Mouse (Mus musculus) embryonic fibroblast, embryonic 13.5 days (primary cell): Measurements from ENCODE around the gene Gm4303. TPM values are rescaled to one million over a fixed set of nuclear protein-coding genes. Genes with fewer than 3 reads are reported as not detected.
"Not testable (repeated sequence)": the region's sequence is repeated elsewhere in the genome, so short reads cannot be mapped to it uniquely, and the experiment has no call there.

Experiments used
- H3K27ac ChIP-seq: 2 replicates; pipeline ENCODE4 v1.5.1; 2012; ENCODE audit warnings: low read length, control low read depth, inconsistent platforms; ENCODE audit not compliant: insufficient read depth
- H3K4me1 ChIP-seq: 2 replicates; pipeline ENCODE4 v1.6.1; 2011; ENCODE audit warnings: low read length; ENCODE audit not compliant: control insufficient read depth, insufficient read depth
- H3K4me3 ChIP-seq: 2 replicates; pipeline ENCODE4 v1.5.1; 2011; ENCODE audit warnings: mild to moderate bottlenecking, control low read depth, low read length; ENCODE audit not compliant: insufficient read depth
- CTCF ChIP-seq: IDR thresholded peaks from 2 replicates; pipeline ENCODE4 v1.5.1; 2011; ENCODE audit warnings: mild to moderate bottlenecking, control low read depth, low read length, moderate library complexity, borderline replicate concordance; ENCODE audit not compliant: insufficient read depth
- POLR2A ChIP-seq: IDR thresholded peaks from 2 replicates; pipeline ENCODE4 v1.6.1; 2011; ENCODE audit warnings: low read depth, mild to moderate bottlenecking, control low read depth, low read length, moderate library complexity
- polyA plus RNA-seq: library from polyadenylated mRNA; stranded (reverse); fragments of >200 nt; gene quantifications from 2 replicates; pipeline ENCODE4 v1.2.4, GENCODE M21; 2011; ENCODE audit warnings: low read depth; ENCODE audit not compliant: missing spikeins, insufficient read length

The Gm4303 gene
- polyA plus RNA-seq = not detected in 2 replicates

GRCm38 (mm10) chr10:100345672-100346071 lies at the start of gene Gm4303:
Gene Gm4303 (plus strand): TSS chr10:100345972.
- H3K27ac ChIP-seq, H3K4me1 ChIP-seq, H3K4me3 ChIP-seq: not testable (repeated sequence)

- H3K4me3 ChIP-seq = no peak overlapping the region
- H3K4me1 ChIP-seq = no peaks in the 10 kb centered on the region
- no peak overlapping the region for H3K27ac ChIP-seq
- no peak for TF ChIP-seq CTCF
- TF ChIP-seq POLR2A = no peak
Measured at GRCm38 (mm10) chr10:100296105-100296504, 49.7 kb upstream of the Gm4303 start.

GRCm38 (mm10) chr10:100300106-100300505 lies 45.7 kb upstream of the Gm4303 start:
- H3K4me1 ChIP-seq, H3K27ac ChIP-seq, H3K4me3 ChIP-seq: not testable (repeated sequence)

- H3K4me3 ChIP-seq, H3K27ac ChIP-seq, H3K4me1 ChIP-seq: not testable (repeated sequence)
Measured at GRCm38 (mm10) chr10:100335376-100335775, 10.4 kb upstream of the Gm4303 start, which contains the start of gene Gm4301. Gene Gm4301 (plus strand): TSS chr10:100335676.

- H3K27ac ChIP-seq, H3K4me3 ChIP-seq, H3K4me1 ChIP-seq: not testable (repeated sequence)
Measured at GRCm38 (mm10) chr10:100340536-100340935, 5.2 kb upstream of the Gm4303 start, which contains the start of gene Gm4302. Gene Gm4302 (plus strand): TSS chr10:100340836.

- H3K27ac ChIP-seq, H3K4me3 ChIP-seq, H3K4me1 ChIP-seq: not testable (repeated sequence)
Measured at GRCm38 (mm10) chr10:100350793-100351192, 5.0 kb downstream of the Gm4303 start, which contains the start of gene Gm4305. Gene Gm4305 (plus strand): TSS chr10:100351093.

GRCm38 (mm10) chr10:100356841-100357240 lies 11.1 kb downstream of the Gm4303 start:
- H3K4me3 ChIP-seq, H3K27ac ChIP-seq, H3K4me1 ChIP-seq: not testable (repeated sequence)

GRCm38 (mm10) chr10:100361038-100361437 lies 15.3 kb downstream of the Gm4303 start, which contains the start of gene Gm4307:
Gene Gm4307 (plus strand): TSS chr10:100361338.
- not testable (repeated sequence) for H3K27ac ChIP-seq, H3K4me3 ChIP-seq, H3K4me1 ChIP-seq

GRCm38 (mm10) chr10:100382460-100382859 lies 36.7 kb downstream of the Gm4303 start, which contains the start of gene Gm4312:
Gene Gm4312 (minus strand): TSS chr10:100382560.
- not testable (repeated sequence) for H3K4me3 ChIP-seq, H3K4me1 ChIP-seq

More at GRCm38 (mm10) chr10:100382460-100382859, 36.7 kb downstream of the Gm4303 start, which contains the start of gene Gm4312:
- H3K27ac ChIP-seq = not testable (repeated sequence)

Other genes starting within 250 kb of the Gm4303 start
- not detected in 2 replicates for gene Gm4301, start 10.3 kb upstream of the Gm4303 start, polyA plus RNA-seq
- not detected in 2 replicates for gene Gm4302, start 5.1 kb upstream of the Gm4303 start, polyA plus RNA-seq
- not detected in 2 replicates for gene Gm4305, start 5.1 kb downstream of the Gm4303 start, polyA plus RNA-seq
- gene Gm4307, start 15.4 kb downstream of the Gm4303 start, polyA plus RNA-seq = not detected in 2 replicates
- not detected in 2 replicates for gene Gm4312, start 36.6 kb downstream of the Gm4303 start, polyA plus RNA-seq
- gene Tmtc3, start 141.4 kb downstream of the Gm4303 start, polyA plus RNA-seq = 73.4 and 80.6 TPM in 2 replicates
- 10.7 and 12.2 TPM in 2 replicates for gene Cep290, start 141.6 kb downstream of the Gm4303 start, polyA plus RNA-seq
- gene 4930430F08Rik, start 244.5 kb downstream of the Gm4303 start, polyA plus RNA-seq = 14.4 and 15.5 TPM in 2 replicates
- gene 1700017N19Rik, start 244.5 kb downstream of the Gm4303 start, polyA plus RNA-seq = not detected in 2 replicates